Mouse (Mus musculus): ENCODE results near the gene Dnaaf5. TPM values are rescaled to one million over a fixed set of nuclear protein-coding genes. Genes with fewer than 3 reads are reported as not detected.
A peak's percentile ranks its signal among the peaks of the same experiment; 100 is the strongest.

The Dnaaf5 gene
- polyA plus RNA-seq, 2 experiments: 5.3 to 15.1 TPM

DNA sequence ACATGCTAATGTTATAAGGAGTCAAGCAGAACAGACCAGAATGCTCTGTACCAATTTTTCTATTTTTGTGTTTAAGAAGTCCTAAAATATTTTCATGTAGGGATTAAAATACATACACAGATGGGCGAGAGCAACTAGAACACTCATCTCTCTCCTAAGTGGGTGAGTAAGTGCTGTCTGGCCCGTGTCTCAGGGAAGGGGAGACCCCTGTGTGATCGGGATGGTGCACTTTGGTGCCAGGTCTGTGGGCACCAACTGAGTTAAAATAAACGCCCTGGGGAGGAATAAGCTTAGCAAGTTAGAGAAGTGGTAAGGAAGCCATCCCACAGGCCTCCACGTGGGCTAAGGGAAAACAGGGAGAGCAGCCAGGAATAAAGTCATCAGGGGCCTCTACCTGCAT is 40.9 kb downstream of the Dnaaf5 start:
- no peak overlapping the region for H3K9ac ChIP-seq (ENCODE audit: low read depth, low read length, severe bottlenecking)
- H3K4me2 ChIP-seq (replicated peaks; ENCODE audit: low read depth, low read length, severe bottlenecking): no peak overlapping the region
- H3K4me1 ChIP-seq (ENCODE audit: control insufficient read depth, insufficient read depth, low read length): no peaks in the 10 kb centered on the region
- WGBS: 77% methylated on average over 5 of the region's 5 CpGs
- no peak for ATAC-seq (ENCODE audit: low FRiP score, low read depth)
- peaks cover 17% of the 10 kb centered on the region for H3K36me3 ChIP-seq (ENCODE audit: control insufficient read depth, insufficient read depth, low read length)
- H3K27ac ChIP-seq (replicated peaks; ENCODE audit: low read depth, low read length): no peak overlapping the region
- no peaks in the 10 kb centered on the region for H3K9me3 ChIP-seq (ENCODE audit: control insufficient read depth, low read length)
- no peak for DNase-seq (ENCODE audit: low spot score)
- no peak overlapping the region for H3K4me3 ChIP-seq (replicated peaks; ENCODE audit: low read length)
- no peak for TF ChIP-seq POLR2A (IDR thresholded peaks at IDR 0.05; ENCODE audit: borderline replicate concordance, extremely low read depth, insufficient read depth, insufficient read length)
- H3K27me3 ChIP-seq (ENCODE audit: control insufficient read depth, insufficient read depth, low read length): no peaks in the 10 kb centered on the region

DNA sequence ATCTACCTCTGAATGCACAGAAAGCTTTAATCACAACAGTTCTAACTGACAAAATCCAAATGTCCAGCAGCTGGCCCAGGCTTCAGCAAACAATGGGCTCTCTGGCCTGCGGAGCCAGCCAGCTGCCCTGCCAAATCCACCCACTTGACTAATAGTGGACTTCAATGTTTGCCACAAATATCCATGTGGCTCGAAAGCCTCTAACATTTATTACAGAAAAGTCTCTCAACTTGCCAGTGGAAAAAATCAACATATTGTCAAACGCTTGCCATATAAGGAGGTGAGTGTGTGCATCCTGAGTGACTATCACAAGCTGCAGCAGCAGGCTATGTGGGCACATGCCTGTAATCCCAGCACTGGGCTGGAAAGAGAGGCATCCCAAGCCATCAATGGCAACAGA is 48.8 kb downstream of the Dnaaf5 start:
- 88% methylated on average over 3 of the region's 3 CpGs for WGBS
- no peak for DNase-seq (ENCODE audit: low spot score)
- ATAC-seq (ENCODE audit: low FRiP score, low read depth): no peak
- Histone ChIP-seq H3K4me1 (ENCODE audit: control insufficient read depth, insufficient read depth, low read length) (peaks cover 8% of the 10 kb centered on the region), H3K4me3 (replicated peaks; ENCODE audit: low read length) (no peak overlapping the region), H3K9ac (ENCODE audit: low read depth, low read length, severe bottlenecking) (no peak overlapping the region), H3K4me2 (replicated peaks; ENCODE audit: low read depth, low read length, severe bottlenecking) (no peak overlapping the region), H3K27ac (replicated peaks; ENCODE audit: low read depth, low read length) (no peak overlapping the region), H3K36me3 (ENCODE audit: control insufficient read depth, insufficient read depth, low read length) (no peaks in the 10 kb centered on the region), H3K27me3 (ENCODE audit: control insufficient read depth, insufficient read depth, low read length) (no peaks in the 10 kb centered on the region), H3K9me3 (ENCODE audit: control insufficient read depth, low read length) (no peaks in the 10 kb centered on the region)
- no peak for TF ChIP-seq POLR2A (IDR thresholded peaks at IDR 0.05; ENCODE audit: borderline replicate concordance, extremely low read depth, insufficient read depth, insufficient read length)

- no peak for TF ChIP-seq POLR2A (IDR thresholded peaks at IDR 0.05; ENCODE audit: borderline replicate concordance, extremely low read depth, insufficient read depth, insufficient read length)
- H3K27me3 ChIP-seq (ENCODE audit: control insufficient read depth, insufficient read depth, low read length): no peaks in the 10 kb centered on the region
- WGBS: 44% methylated on average over 2 of the region's 2 CpGs
- H3K9me3 ChIP-seq (ENCODE audit: control insufficient read depth, low read length): no peaks in the 10 kb centered on the region
- H3K4me2 ChIP-seq (replicated peaks; ENCODE audit: low read depth, low read length, severe bottlenecking): peak overlapping the region; percentile 89
- peak overlapping the region; percentile 82 for H3K9ac ChIP-seq (ENCODE audit: low read depth, low read length, severe bottlenecking)
- H3K27ac ChIP-seq (replicated peaks; ENCODE audit: low read depth, low read length): peak overlapping the region; percentile 75
- H3K36me3 ChIP-seq (ENCODE audit: control insufficient read depth, insufficient read depth, low read length): no peaks in the 10 kb centered on the region
- ATAC-seq (ENCODE audit: low FRiP score, low read depth) (no peak), DNase-seq (ENCODE audit: low spot score) (no peak)
- peak overlapping the region; percentile 91 for H3K4me3 ChIP-seq (replicated peaks; ENCODE audit: low read length)
- H3K4me1 ChIP-seq (ENCODE audit: control insufficient read depth, insufficient read depth, low read length): peaks cover 8% of the 10 kb centered on the region
Observed at GRCm38 (mm10) chr5:139199636-139199994, 49.6 kb downstream of the Dnaaf5 start.

DNA sequence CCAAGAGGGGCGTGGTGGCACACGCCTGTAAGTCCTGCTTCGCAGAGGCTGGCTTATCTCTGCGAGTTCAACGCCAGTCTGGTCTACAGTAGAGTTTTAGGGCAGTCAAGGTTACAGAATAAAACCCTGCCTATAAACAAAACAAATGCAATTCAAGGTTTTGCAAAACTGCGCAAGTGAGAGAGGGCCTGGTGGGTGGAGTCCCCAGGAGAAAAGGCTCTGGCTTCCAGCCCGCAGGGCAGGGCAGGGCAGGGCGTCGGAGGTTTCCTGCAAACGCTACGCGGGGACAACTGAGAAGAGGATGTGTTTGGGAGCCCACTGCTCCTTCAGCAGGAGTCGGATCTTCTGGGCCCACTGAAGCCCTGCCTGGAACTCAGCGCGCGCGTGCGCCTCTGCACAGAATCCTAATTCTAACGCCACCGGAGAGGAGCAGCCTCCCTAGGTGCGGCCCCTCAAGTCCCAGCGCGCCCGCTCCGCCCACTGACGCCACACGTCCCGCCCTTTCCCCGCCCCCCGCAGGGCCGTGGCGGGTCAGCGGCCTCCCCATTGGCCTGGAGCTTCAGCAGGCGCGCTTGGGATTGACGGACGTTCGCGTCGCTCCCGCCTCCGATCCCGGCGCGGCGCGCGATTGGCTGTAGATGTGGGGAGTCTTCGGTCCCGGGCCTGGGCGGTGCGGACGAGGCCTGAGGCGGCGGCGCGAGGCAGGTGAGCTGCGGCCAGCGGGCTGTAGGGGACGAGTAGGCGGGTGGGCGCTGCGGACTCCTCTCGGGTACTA is 50.2 kb downstream of the Dnaaf5 start, which contains the start of gene Sun1:
Sun1 (plus strand) TSS at position 643 of the 775 bp plus-strand sequence.
- peak; percentile 97 for ATAC-seq (ENCODE audit: low FRiP score, low read depth)
- Histone ChIP-seq H3K9me3 (ENCODE audit: control insufficient read depth, low read length) (no peaks in the 10 kb centered on the region), H3K27ac (replicated peaks; ENCODE audit: low read depth, low read length) (peak within 1 kb of the TSS; percentile 75), H3K36me3 (ENCODE audit: control insufficient read depth, insufficient read depth, low read length) (no peaks in the 10 kb centered on the region), H3K4me3 (replicated peaks; ENCODE audit: low read length) (peak within 1 kb of the TSS; percentile 91), H3K27me3 (ENCODE audit: control insufficient read depth, insufficient read depth, low read length) (no peaks in the 10 kb centered on the region), H3K4me2 (replicated peaks; ENCODE audit: low read depth, low read length, severe bottlenecking) (peak within 1 kb of the TSS; percentile 89), H3K9ac (ENCODE audit: low read depth, low read length, severe bottlenecking) (peak within 1 kb of the TSS; percentile 82), H3K4me1 (ENCODE audit: control insufficient read depth, insufficient read depth, low read length) (peaks cover 8% of the 10 kb centered on the region)
- peak; percentile 96 for DNase-seq (ENCODE audit: low spot score)
- TF ChIP-seq POLR2A (IDR thresholded peaks at IDR 0.05; ENCODE audit: borderline replicate concordance, extremely low read depth, insufficient read depth, insufficient read length): peak; percentile 64; the same call in 1 of the 2 replicates
- WGBS: 1% methylated on average over 41 of the region's 64 CpGs

- Histone ChIP-seq H3K4me2 (replicated peaks; ENCODE audit: low read depth, low read length, severe bottlenecking) (peak overlapping the region; percentile 89), H3K27ac (replicated peaks; ENCODE audit: low read depth, low read length) (peak overlapping the region; percentile 58), H3K4me1 (ENCODE audit: control insufficient read depth, insufficient read depth, low read length) (peaks cover 8% of the 10 kb centered on the region), H3K36me3 (ENCODE audit: control insufficient read depth, insufficient read depth, low read length) (no peaks in the 10 kb centered on the region), H3K4me3 (replicated peaks; ENCODE audit: low read length) (peak overlapping the region; percentile 91), H3K9me3 (ENCODE audit: control insufficient read depth, low read length) (no peaks in the 10 kb centered on the region), H3K9ac (ENCODE audit: low read depth, low read length, severe bottlenecking) (peak overlapping the region; percentile 82), H3K27me3 (ENCODE audit: control insufficient read depth, insufficient read depth, low read length) (no peaks in the 10 kb centered on the region)
- 4% methylated on average over 39 of the region's 57 CpGs for WGBS
- DNase-seq (ENCODE audit: low spot score): no peak
- ATAC-seq (ENCODE audit: low FRiP score, low read depth): no peak; the same call in 1 of the 2 replicates
- TF ChIP-seq POLR2A (IDR thresholded peaks at IDR 0.05; ENCODE audit: borderline replicate concordance, extremely low read depth, insufficient read depth, insufficient read length): no peak
Observed at GRCm38 (mm10) chr5:139200770-139201569, 50.9 kb downstream of the Dnaaf5 start.

Measured in limb, embryonic 14.5 days (tissue).